Mouse (Mus musculus): ENCODE measurements around the gene B3gnt6.
"Not testable (repeated sequence)": the region's sequence is repeated elsewhere in the genome, so short reads cannot be mapped to it uniquely, and the experiment has no call there.

Gene B3gnt6

DNA sequence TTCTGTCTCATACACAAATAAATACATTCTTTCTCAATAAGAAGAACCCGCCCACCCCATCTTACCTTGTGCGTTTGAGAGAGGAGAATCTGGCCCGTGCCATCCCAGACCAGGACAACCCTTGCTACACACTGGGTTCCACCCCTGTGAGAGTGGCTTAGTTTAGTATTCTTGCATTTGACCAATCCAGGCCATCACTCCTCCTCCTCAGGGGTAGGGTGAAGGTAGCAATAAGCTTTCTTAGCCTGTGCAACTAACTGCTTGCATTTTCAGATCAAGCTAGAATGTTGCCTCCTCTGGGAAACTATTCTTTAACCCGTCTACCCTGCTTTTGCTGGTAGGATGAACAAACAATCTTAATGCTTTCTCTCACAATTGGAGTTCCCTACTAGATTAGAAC, at the start of gene B3gnt6:
B3gnt6 (minus strand) TSS at position 101 of the 400 bp plus-strand sequence.
- CTCF ChIA-PET = no interaction called here

DNA sequence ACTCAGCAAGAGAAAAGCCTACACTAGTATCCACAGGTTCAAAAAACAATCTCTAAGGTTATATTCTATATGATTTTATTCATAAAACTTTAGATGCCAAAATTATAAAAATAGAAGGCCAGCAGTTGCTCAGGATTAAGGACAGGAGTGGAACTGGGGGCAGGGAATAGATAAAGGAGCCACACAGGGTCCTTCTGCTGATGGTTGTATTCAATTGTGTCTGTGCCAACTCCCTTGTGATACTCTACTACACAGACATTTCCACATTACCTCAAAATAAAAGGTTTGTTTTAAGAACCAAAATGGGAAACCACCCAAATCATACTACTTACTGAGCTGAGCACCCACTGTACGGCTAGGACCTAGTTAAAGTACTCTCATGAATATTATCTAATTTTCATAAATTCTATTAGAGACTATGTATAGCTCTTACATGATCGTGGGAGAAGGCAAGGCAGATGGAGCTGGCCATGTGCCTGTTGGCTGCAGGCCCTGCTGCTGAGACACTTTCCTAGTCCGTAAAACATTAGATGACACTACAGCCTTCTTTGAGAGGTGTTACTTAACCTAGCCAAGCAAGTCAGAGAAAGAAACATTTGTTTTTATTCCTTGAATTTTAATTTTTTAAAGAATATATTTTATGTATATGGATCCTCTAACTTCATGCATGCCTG, 37.5 kb upstream of the B3gnt6 start:
- CTCF ChIA-PET = no interaction called here

DNA sequence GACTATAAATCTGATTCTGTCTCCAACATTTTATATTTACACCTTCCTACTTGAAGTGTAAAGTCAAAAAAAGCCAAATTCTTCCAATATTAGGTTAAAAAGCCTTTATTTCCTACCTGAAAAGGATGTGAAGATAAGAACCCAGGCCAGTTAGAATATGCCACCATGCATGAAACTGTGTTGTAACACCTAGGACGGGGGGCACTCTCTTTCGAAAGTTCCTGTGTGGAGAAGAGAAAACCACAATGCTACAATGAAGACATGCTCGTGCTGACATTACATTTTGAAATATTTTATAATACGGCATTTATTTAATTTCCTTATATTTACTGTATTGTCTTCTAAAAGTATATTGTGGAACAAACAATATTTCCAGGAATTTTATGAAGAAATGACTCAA, 24.5 kb upstream of the B3gnt6 start:
- CTCF ChIA-PET = no interaction called here

DNA sequence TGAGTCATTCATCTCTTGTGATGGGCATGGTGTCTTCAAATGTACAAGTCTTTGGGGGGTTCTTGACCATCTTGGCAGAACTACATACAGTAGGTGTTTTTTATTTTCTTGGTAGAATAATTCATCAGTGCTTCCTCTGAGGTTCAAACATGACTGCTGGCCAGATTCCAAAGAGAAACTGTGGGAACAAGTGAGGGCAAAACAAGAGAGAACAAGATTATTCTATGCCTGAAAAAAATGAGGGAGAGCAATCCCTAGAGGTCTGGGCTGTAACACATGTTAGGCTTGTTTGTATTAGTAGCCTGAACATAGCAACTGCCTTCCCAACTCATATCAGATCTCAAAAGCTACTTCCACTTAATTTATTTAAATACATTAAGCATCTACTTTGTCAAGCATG, 17.4 kb upstream of the B3gnt6 start:
- CTCF ChIA-PET = no interaction called here

DNA sequence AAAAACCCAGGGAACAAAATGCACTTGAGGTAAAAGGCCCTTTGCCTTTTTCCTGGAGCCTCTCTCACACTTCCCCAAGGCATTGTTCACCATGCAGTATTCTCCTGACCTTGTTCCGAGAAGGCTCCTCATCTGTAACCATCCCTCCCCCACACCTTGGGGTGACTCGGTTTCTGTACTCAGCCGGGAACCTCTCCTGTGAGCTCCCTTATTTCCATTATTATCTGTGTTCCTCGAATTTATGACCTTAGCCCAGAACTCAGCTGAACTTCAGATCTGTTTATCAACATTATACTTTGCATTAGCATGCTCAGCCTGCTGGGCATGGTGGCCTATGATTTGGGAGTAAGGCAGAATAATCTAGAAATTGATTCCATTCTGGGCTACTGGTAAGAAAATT, 3.7 kb upstream of the B3gnt6 start:
- CTCF ChIA-PET = interaction anchor here (0.5 kb wide), 1 partner anchor 47 kb away, joined by 3 read pairs; no protein-coding TSS in a partner anchor

DNA sequence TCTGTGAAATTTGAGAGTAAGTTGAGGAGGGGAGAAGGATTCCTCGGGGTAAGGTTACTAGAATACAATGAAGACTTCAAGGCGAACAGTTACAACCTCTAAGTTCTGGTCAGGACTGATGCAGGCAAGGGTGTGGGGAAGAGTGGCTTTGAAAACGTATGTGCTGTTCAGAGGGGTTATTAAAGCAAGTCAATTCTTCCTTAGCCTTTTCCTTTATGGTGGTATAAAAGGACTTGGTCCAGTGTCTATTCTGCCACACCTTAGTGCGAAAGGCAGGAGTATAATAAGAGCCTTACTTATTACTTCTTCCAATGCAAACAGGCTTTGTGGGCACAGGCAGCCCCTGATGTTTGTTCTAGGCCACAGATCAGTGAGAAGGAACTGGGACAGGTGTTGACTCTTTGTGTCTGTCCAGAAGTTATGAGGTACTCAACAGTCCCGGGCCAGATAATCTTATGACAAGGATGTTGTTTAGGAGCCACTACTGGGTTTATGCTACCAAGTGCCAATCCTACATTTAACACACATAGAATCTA, 2.3 kb upstream of the B3gnt6 start:
- CTCF ChIA-PET = no interaction called here

DNA sequence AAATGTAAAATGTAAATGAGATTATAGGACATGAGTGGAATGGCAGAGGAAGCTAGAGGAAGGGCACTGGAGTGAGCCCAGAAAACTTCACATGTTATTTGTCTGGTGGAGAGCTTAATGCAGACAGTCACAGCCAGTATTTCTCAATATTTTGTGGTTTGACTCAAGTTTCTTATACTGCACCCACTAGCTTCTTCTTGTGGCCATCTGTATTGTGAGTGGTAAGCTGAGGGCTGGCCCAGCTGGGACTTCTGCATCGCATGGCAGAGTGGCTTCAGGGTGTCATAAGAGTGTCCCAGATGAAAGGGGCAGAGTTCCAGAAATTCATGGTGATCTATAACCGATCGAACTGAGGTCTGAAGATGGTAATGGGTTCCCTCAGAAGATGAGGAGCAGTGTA, 1.1 kb upstream of the B3gnt6 start:
- CTCF ChIA-PET = no interaction called here

DNA sequence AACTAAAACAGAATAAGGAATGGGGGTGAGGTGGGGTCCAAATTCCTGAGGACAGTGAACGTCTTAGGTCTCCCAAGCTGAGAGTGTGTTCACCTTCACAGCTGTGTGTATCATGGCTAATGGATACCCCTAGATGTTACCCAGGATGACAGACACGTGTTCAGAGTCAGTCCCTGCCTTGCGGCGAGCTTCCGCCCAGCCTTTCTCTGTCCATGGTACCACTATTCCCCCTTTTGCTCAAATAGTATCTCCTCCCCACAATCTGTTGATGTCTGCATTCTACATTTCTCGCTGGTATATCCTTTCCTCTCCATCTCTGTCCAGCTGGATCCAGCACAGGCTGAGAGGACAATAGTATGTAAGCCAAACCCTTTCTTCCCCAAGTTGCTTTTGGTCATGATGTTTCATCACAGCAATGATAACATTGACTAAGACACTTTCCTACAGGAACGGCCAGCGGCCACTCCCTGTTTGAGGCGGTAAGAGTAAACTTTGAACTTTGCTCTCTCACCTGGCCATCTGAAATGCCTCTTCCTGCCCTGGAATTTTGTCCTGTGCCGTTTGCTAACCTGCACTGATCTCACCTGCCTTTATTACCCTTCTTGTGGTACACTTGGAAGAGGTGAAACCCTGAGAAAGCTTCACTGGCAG, 4.0 kb downstream of the B3gnt6 start:
- CTCF ChIA-PET = no interaction called here

DNA sequence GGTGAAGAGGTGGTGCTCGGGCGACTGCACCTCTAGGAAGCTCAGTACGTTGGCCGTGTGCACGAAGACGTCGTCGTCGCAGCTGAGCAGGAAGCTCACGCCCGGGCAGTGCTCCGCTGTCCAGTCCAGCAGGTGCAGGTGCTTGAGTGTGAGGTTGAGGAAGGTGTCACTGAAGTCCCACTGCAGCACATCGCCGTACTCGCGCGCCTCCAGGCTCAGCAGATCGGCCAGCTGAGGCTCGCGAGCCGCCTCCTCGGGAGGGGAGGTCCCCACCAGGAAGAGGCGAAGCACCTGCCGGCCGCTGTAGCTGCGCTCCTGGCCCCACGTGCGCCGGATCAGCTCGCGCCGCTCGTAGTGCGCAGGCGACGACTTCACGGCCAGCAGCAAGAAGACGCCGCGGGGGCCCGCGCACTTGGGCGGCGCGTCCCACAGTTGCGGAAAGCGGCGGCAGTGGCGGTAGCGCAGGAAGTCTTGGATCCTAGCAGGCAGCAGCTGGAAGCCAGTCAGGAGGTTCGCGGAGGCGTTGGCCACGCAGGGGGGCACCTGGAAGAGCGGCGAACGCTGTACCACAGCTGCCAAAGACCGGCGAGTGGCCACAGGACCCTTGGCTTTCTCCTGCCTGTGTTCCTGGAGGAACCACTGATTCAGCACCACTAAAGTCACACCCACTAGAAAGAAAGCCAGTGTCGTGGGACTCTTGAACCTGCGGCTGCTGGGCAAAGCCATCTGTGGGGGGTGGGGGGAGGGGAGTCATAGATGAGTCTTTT, 5.1 kb downstream of the B3gnt6 start:
- CTCF ChIA-PET = no interaction called here

DNA sequence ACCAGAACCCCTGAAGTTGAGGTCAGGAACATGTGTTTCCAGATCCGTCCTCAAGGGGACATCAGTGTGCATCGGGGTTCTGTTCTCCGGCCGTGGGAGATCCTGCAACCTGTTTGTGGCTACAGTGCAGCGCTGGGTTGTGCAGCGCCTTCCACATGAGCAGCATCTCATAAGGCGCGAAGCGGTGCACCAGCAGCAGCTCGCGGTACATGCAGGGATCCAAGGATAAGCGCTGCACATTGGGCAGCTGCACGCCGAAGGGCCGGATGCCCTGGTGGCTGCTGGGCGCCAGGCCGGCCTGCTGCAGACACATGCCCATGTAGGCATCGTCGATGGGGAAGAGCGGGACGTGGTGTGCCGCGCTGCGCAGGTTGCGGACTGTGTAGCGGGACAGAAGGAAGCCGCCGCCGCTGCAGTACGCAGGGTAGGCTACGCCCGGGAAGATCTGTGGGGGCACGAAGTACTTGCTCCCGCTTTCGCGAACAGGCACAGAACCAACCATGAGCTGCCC, 5.7 kb downstream of the B3gnt6 start:
- CTCF ChIA-PET = no interaction called here

DNA sequence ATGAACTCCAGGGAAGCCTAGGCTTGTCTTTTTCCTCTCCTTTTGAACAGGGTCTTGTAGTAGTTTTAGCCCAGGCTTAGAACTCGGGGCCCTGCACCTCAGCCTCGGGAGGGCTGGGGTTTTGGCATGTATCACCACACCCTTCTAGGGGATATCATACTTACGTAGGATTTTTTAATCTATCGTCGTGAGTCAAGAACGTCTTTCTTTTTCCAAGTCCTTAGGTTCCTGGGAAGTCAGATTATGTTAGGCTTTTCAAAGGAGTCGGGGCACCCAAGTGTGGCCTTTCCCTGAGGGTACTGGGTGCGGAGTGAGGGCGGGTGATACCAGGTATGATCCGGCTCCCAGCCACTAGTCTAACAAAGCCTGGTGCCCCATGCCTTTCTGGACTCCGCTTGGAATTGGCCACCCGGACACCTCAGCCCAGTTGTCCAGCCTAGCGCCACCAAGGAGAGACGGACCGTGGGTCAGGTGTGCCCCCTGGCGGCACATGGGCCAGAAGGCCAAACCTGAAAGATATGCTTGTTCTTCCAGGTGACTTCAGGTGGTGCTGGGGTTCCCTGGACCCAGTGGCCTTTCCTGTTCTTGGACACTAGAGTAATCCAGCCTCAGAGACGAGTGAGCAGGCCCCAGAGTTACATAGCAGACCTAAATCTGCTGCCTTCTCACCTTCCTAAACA, 7.6 kb downstream of the B3gnt6 start:
- CTCF ChIA-PET = interaction anchor here (2.0 kb wide), 1 partner anchor 36 kb away, joined by 9 read pairs; no protein-coding TSS in a partner anchor

DNA sequence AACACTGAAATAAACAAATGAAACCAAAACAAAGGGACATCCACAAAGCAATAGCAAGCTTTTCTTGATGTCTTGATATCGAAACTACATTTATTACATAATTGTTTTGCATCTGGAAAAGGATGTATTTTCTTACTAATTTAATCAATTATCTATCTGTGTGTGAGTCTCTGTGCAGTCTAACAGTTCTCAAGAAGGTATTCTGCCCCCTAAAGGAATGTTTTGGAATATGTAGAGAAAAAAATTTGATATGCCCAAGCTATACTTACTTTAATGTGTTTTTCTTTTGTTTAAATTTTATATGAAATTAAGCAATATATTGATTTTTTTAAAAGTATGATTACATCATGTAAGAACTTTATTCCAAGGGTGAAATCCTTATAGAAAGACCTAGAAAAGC, 8.7 kb downstream of the B3gnt6 start:
- CTCF ChIA-PET = interaction anchor here (2.0 kb wide), 1 partner anchor 35 kb away, joined by 9 read pairs; no protein-coding TSS in a partner anchor

DNA sequence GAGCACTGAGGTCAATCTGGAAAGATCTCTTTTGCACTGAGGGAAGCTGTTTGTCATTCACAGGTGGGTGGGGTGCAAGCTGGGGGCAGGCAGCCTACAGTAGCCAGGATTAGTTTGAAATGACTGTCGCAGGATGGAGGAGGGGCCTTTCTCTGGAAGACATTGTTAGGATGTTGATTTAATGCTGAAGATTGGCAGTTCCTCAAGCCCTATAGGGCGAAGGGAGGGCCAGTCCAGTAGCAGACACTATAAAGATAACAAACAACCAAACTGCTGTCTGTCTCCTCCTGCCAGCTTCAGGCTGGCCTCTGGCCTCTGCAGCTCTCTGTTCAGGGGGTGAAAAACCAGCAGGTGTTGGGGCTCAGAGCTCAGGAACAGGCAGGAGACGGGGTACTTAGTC, 9.5 kb downstream of the B3gnt6 start:
- CTCF ChIA-PET = interaction anchor here (0.6 to 2.0 kb wide), 2 partner anchors 23 to 34 kb away, joined by 3 to 9 read pairs; no protein-coding TSS in a partner anchor

DNA sequence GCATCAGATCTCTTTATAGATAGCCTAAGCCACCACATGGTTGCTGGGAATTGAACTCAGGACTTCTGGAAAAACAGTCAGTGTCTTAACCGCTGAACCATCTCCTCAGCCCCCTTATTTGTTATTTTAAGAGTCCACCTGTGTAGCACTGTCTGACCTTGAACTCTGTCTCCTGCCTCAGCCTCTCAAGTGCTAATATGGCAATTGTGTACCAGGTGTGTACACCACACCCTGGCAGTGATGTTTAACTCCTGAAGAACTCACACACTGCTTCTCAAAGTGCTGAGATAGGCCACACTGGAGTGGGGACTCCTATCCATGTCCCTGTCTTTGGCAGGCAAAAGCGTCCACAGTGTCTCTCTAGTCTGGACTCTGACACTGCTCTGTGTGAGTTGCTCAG, 10.6 kb downstream of the B3gnt6 start:
- CTCF ChIA-PET = no interaction called here

DNA sequence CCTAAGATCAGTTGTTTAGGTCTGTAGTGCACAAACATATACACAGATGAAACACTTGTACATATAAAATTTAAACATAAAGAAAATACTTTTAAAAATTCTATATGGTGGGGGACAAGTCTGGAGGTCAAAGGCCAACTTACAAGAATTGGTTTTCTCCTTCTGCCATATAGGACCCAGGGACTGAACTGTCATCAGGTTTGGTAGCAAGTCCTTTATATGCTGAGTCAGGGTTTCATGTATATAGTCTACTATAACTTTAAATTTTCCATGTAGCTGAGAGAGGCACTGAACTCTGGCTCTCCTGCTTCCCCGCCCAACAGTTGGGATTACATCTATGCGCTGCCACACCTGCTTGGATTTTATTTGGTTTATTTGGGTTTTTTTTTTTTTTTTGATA, 11.0 kb downstream of the B3gnt6 start:
- CTCF ChIA-PET = no interaction called here

DNA sequence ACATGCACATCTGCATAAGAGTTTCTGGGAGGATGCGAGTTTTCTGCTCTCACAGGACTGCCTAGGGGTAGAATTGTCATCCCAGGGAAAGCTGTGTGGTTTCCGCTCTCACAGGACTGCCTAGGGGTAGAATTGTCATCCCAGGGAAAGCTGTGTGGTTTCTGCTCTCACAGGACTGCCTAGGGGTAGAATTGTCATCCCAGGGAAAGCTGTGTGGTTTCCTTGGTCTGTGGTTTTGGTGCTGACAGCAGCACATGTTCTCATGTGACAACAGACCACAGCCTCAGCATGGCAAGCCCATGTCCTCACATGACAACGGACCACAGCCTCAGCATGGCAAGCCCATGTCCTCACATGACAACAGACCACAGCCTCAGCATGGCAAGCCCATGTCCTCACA, 11.9 kb downstream of the B3gnt6 start:
- CTCF ChIA-PET = not testable (repeated sequence)

DNA sequence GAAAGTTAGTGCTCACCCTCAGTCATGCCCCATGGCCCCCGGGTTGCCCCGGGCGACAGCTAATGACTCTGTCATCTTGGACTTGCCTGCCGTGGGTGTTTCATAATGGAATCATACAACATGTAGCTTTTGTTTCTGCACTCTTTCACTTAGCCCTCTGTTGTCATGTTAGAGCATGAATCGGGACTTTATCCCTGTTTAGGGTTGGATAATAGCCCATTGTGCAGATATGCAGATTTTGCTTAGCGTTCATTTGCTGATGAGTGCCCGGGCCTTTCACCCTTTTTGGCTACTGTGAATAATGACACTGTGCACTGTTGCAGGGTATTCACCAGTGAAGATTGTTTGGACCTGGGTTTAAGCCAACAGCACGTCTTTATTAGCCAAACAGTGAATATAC, 12.6 kb downstream of the B3gnt6 start:
- CTCF ChIA-PET = no interaction called here

DNA sequence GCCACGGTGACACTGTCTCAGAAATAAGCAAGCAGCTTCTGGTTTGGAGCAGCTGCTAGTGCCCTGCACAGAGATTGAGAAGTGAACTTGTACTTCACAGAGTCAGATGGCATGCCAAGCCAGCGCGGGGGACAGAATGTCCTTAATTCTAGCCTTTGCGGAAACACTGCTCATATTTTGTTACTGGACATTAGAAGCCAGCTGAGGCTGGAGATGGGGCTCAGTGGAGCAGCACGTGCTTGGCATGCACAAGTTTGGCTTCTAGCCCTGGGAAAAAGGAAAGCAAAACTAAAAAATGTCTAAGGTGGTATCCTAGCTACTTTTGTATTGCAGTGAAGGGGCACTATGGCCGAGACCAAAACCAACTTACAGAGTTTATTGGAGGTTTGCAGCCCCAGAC, 14.0 kb downstream of the B3gnt6 start:
- CTCF ChIA-PET = no interaction called here

DNA sequence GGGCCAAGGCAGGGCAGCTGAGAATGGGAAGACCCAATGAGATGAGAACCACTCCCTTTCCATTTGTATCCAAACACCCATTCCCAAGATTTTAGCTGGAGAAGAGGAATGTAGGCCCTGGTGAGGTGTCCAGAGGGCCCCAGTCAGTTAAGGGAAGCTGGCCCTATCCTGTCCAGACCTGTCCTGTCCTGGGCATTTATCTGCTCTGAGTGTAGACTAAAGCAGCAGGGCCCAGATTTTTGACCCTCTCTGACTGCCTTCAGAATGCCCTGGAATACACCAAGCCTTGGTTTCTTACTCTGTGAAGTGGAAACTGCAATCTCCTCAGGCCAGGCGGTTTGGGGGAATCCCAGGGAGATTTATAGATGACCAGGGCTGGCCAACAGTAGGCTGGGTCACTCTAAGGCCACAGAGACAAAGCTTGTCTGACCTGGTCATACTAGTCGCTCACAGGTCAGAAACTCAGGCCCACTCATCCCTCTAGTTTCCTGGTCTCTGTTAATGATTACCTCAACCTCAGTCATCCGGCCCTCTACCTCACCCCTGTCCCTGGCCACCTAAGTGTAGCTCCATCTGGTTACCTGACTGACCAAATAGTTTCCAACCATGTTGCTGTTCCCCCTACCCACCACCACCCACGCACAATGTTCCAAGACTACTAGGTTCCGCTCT, 20.6 kb downstream of the B3gnt6 start:
- CTCF ChIA-PET = interaction anchor here (1.2 to 1.7 kb wide), 2 partner anchors 12 to 71 kb away, joined by 4 to 5 read pairs; no protein-coding TSS in a partner anchor

DNA sequence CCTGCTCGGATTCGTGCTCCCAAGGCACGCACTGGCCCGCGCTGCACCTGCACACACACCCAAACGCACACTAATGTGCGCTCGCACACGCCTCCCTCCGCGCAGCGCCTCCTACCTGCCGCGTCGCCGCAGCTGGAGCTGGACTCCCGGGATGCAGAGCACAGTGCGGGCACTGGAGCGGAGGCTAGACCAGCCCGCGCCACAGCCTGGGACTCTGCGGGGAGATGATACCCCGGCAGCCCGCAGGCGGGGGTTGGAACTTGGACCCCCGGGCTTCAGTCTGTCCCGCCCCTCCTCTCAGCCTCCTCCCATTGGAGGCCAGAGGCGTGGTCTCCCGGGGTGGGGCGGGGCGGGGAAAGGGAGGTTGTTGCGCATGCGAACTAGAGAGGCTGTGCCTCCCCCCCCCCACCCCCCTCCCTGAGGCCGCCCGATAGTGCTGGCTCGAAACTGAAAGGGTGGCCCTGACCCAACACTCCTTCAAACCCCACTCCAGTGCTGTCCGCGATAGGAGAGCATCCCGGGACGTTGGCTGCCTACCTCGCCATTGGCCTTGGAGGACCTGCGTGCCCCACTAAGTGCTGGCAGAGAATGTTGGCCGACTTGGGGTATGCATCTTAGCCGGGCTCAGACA, 21.2 kb downstream of the B3gnt6 start, which contains the start of gene Capn5:
Capn5 (minus strand) TSS at position 346 of the 631 bp plus-strand sequence.
- CTCF ChIA-PET = interaction anchor here (1.2 to 1.7 kb wide), 2 partner anchors 12 to 70 kb away, joined by 4 to 5 read pairs; no protein-coding TSS in a partner anchor

Data from spleen, embryonic (tissue).